Mouse (Mus musculus) common myeloid progenitor, adult 5-6 weeks (primary cell): ENCODE results near the gene Ndufa11. TPM values are rescaled to one million over a fixed set of nuclear protein-coding genes. Genes with fewer than 3 reads are reported as not detected.

ENCODE experiments used
- total RNA-seq: library from RNA; stranded (forward); fragments of 200-1000, 187-1606 nt; gene quantifications from 2 replicates; pipeline ENCODE4 v1.2.3, GENCODE M21; 2017

Gene Ndufa11
- total RNA-seq, 1 experiment from 2014 or later, result 63.1 TPM

Other genes starting within 250 kb of the Ndufa11 start
- 65.2 and 105 TPM in 2 replicates for gene Ptprs, start 241.3 kb upstream of the Ndufa11 start, total RNA-seq
- not detected in 2 replicates for gene Znrf4, start 205.3 kb upstream of the Ndufa11 start, total RNA-seq
- gene Gm20219, start 163.4 kb upstream of the Ndufa11 start, total RNA-seq, result not detected in 2 replicates
- gene Safb2, start 133.2 kb upstream of the Ndufa11 start, total RNA-seq, result 94.8 and 99.4 TPM in 2 replicates
- gene Safb, start 132.9 kb upstream of the Ndufa11 start, total RNA-seq, result 75.0 and 81.6 TPM in 2 replicates
- 61.3 and 113 TPM in 2 replicates for gene 2410015M20Rik, start 108.0 kb upstream of the Ndufa11 start, total RNA-seq
- 2,418 and 2,940 TPM in 2 replicates for gene Rpl36, start 104.4 kb upstream of the Ndufa11 start, total RNA-seq
- 57.3 and 69.9 TPM in 2 replicates for gene Lonp1, start 90.9 kb upstream of the Ndufa11 start, total RNA-seq
- gene Catsperd, start 89.6 kb upstream of the Ndufa11 start, total RNA-seq, result not detected in 2 replicates
- gene Ranbp3, start 44.5 kb upstream of the Ndufa11 start, total RNA-seq, result 56.2 and 56.7 TPM in 2 replicates
- gene Vmac, start 255 bp downstream of the Ndufa11 start, total RNA-seq, result 6.1 and 11.1 TPM in 2 replicates
- gene Nrtn, start 39.8 kb downstream of the Ndufa11 start, total RNA-seq, result not detected in 2 replicates
- 16.8 and 17.5 TPM in 2 replicates for gene Dus3l, start 47.0 kb downstream of the Ndufa11 start, total RNA-seq
- gene Prr22, start 52.5 kb downstream of the Ndufa11 start, total RNA-seq, result 0.15 TPM in 1 of 2 replicates, not detected in the other
- 7.6 and 7.7 TPM in 2 replicates for gene Rfx2, start 113.2 kb downstream of the Ndufa11 start, total RNA-seq
- not detected in 2 replicates for gene Acsbg2, start 156.7 kb downstream of the Ndufa11 start, total RNA-seq
- gene 1700061G19Rik, start 157.7 kb downstream of the Ndufa11 start, total RNA-seq, result 0.05 TPM in 1 of 2 replicates, not detected in the other
- 22.4 and 23.7 TPM in 2 replicates for gene Mllt1, start 217.6 kb downstream of the Ndufa11 start, total RNA-seq